Mouse (Mus musculus) lung, adult 2 months (tissue): ENCODE results near the gene Pth2. TPM values are rescaled to one million over a fixed set of nuclear protein-coding genes. Genes with fewer than 3 reads are reported as not detected.

Experiments used
- DNase-seq: peaks from one replicate; pipeline ENCODE4 v3.0.0; 2022
- H3K4me1 ChIP-seq: fragments of 200-500 bp; 2 replicates; pipeline ENCODE4 v1.6.1; 2011; ENCODE audit warnings: low read length; ENCODE audit not compliant: control insufficient read depth, insufficient read depth
- H3K4me3 ChIP-seq: fragments of 200-500 bp; replicated peaks from 2 replicates; pipeline ENCODE3; 2011; ENCODE audit warnings: low read depth, mild to moderate bottlenecking, control low read depth, low read length; ENCODE audit errors: extremely low read depth
- CTCF ChIP-seq: fragments of 200-500 bp; IDR thresholded peaks from 2 replicates; pipeline ENCODE4 v1.5.1; 2011; ENCODE audit warnings: mild to moderate bottlenecking, low read length, control low read depth; ENCODE audit not compliant: insufficient read depth
- POLR2A ChIP-seq: fragments of 200-500 bp; IDR thresholded peaks from 2 replicates; pipeline ENCODE4 v1.6.1; 2011; ENCODE audit warnings: low read depth, mild to moderate bottlenecking, control low read depth, low read length, borderline replicate concordance; ENCODE audit errors: extremely low read depth
- WGBS: fragments of 180-500 bp; shearing (Covaris S2); methylation state at CpG from one replicate; pipeline ENCODE4 v1.1.7; 2018; 5-methylcytosine and 5-hydroxymethylcytosine counted together
- polyA plus RNA-seq: library from polyadenylated mRNA; depleted of rRNA; stranded (reverse); fragments of >200 nt; gene quantifications from 2 replicates; pipeline ENCODE4 v1.2.3, GENCODE M21; 2012; rRNA removed

Gene Pth2
- polyA plus RNA-seq, 1 experiment, result not detected

- DNase-seq, result no peak
- TF ChIP-seq CTCF (no peak), POLR2A (no peak)
- WGBS, result 93% methylated on average over 18 of the region's 18 CpGs
Measured at GRCm38 (mm10) chr7:45228548-45228947, 47.8 kb downstream of the Pth2 start.

DNA sequence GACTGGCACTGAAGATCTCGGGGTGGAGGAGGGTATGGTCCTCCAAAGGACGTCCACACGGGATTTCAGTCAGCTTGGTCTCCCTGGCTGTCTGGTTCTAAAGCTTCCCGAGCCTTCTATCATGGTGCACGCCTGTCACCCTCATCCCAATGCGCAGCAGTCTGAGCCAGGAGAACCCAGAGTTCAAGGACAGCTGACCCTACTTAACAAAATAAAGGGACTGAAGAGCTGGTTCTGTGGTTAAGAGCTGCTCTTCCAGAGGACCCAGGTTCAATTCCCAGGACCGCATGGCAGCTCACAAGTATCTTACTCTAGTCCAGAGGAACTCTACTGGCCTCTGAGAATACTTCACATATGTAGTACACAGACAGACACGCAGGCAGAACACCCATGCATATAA, 48.3 kb downstream of the Pth2 start:
- DNase-seq, result no peak
- TF ChIP-seq CTCF, result no peak
- no peak for TF ChIP-seq POLR2A
- H3K4me1 ChIP-seq, result peaks cover 5% of the 10 kb centered on the region; the same call in 1 of the 2 replicates
- no peak overlapping the region for H3K4me3 ChIP-seq
- 90% methylated on average over 8 of the region's 8 CpGs for WGBS

More at GRCm38 (mm10) chr7:45228548-45228947, 47.8 kb downstream of the Pth2 start:
- Histone ChIP-seq H3K4me3 (no peak overlapping the region), H3K4me1 (peaks cover under 1% of the 10 kb centered on the region; the same call in 1 of the 2 replicates)

DNA sequence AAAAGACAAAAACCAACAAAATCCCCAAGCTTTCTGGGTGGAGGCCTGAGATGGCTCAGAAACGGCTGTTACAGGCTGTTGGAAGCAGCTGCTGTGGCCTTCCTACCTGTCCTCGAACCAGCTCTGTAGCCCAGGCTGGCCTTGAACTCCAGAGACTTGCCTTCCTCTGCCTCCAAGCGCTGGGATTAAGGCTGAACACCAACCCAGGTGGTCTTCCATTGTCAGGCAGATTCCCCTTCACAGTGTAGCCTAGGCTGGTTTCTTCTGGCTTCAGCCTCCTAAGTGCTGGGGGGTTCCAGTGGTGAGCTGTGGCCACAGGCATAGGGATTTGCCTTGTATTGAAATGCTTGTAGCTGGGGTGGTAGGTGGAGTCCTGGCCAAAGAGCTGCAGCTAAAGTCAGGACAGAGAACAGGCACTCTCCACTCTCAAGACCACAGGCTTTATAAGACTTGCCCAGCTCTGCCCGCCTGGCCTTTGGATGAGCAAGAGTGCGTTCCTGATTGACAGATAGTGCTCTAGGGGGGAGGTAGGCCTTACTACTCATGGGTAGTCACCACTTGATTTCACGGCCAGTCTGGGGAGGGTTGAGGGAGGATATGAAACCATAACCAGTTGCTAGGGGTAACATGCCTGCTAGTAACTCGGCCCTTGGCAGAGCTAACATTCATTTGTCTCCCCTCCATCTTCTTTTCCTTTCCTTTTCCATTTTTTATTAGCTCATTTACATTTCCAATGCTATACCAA, 48.8 kb downstream of the Pth2 start:
- TF ChIP-seq POLR2A, result no peak
- TF ChIP-seq CTCF, result no peak
- 86% methylated on average over 7 of the region's 7 CpGs for WGBS
- Histone ChIP-seq H3K4me3 (no peak overlapping the region), H3K4me1 (peaks cover 5% of the 10 kb centered on the region; the same call in 1 of the 2 replicates)
- DNase-seq, result no peak

- Histone ChIP-seq H3K4me1 (peaks cover 8% of the 10 kb centered on the region; the same call in 1 of the 2 replicates), H3K4me3 (no peak overlapping the region)
- TF ChIP-seq POLR2A (no peak), CTCF (no peak)
- no peak for DNase-seq
- WGBS, result 87% methylated on average over 12 of the region's 12 CpGs
Measured at GRCm38 (mm10) chr7:45231192-45231591, 50.4 kb downstream of the Pth2 start.

Other genes starting within 250 kb of the Pth2 start
- 0.16 TPM in 1 of 2 replicates, not detected in the other for gene Tsks, start 237.8 kb upstream of the Pth2 start, polyA plus RNA-seq
- 20.7 and 21.0 TPM in 2 replicates for gene Cpt1c, start 206.1 kb upstream of the Pth2 start, polyA plus RNA-seq
- gene Prmt1, start 194.4 kb upstream of the Pth2 start, polyA plus RNA-seq, result 71.0 and 97.7 TPM in 2 replicates
- gene Irf3, start 183.3 kb upstream of the Pth2 start, polyA plus RNA-seq, result 125 and 130 TPM in 2 replicates
- 37.1 and 38.3 TPM in 2 replicates for gene Bcl2l12, start 182.3 kb upstream of the Pth2 start, polyA plus RNA-seq
- gene Scaf1, start 164.6 kb upstream of the Pth2 start, polyA plus RNA-seq, result 76.2 and 76.8 TPM in 2 replicates
- 233 and 237 TPM in 2 replicates for gene Rras, start 163.0 kb upstream of the Pth2 start, polyA plus RNA-seq
- 11.1 and 15.9 TPM in 2 replicates for gene Prr12, start 128.1 kb upstream of the Pth2 start, polyA plus RNA-seq
- 86.5 and 102 TPM in 2 replicates for gene Nosip, start 118.6 kb upstream of the Pth2 start, polyA plus RNA-seq
- 82.5 and 90.6 TPM in 2 replicates for gene Prrg2, start 118.3 kb upstream of the Pth2 start, polyA plus RNA-seq
- gene Rcn3, start 88.8 kb upstream of the Pth2 start, polyA plus RNA-seq, result 172 and 174 TPM in 2 replicates
- gene Fcgrt, start 77.1 kb upstream of the Pth2 start, polyA plus RNA-seq, result 112 and 120 TPM in 2 replicates
- gene Rps11, start 56.6 kb upstream of the Pth2 start, polyA plus RNA-seq, result 125 and 221 TPM in 2 replicates
- gene Rpl13a, start 52.2 kb upstream of the Pth2 start, polyA plus RNA-seq, result 1,255 and 1,630 TPM in 2 replicates
- gene Gm45713, start 44.8 kb upstream of the Pth2 start, polyA plus RNA-seq, result 3.1 TPM in 2 replicates
- 151 and 195 TPM in 2 replicates for gene Flt3l, start 44.6 kb upstream of the Pth2 start, polyA plus RNA-seq
- 46.9 and 50.1 TPM in 2 replicates for gene Pih1d1, start 26.7 kb upstream of the Pth2 start, polyA plus RNA-seq
- gene Aldh16a1, start 26.4 kb upstream of the Pth2 start, polyA plus RNA-seq, result 48.6 and 58.5 TPM in 2 replicates
- 2.4 and 2.7 TPM in 2 replicates for gene Slc17a7, start 17.0 kb upstream of the Pth2 start, polyA plus RNA-seq
- gene Gfy, start 1.4 kb upstream of the Pth2 start, polyA plus RNA-seq, result 0.44 and 0.53 TPM in 2 replicates
- gene Ccdc155, start 23.9 kb downstream of the Pth2 start, polyA plus RNA-seq, result 3.3 and 4.1 TPM in 2 replicates
- 1.4 and 5.2 TPM in 2 replicates for gene Dkkl1, start 31.2 kb downstream of the Pth2 start, polyA plus RNA-seq
- 37.6 and 44.1 TPM in 2 replicates for gene Tead2, start 34.8 kb downstream of the Pth2 start, polyA plus RNA-seq
- gene Cd37, start 58.1 kb downstream of the Pth2 start, polyA plus RNA-seq, result 82.1 and 84.1 TPM in 2 replicates
- 0.12 TPM in 1 of 2 replicates, not detected in the other for gene Slc6a16, start 60.1 kb downstream of the Pth2 start, polyA plus RNA-seq
- not detected in 2 replicates for gene Slc6a21, start 96.5 kb downstream of the Pth2 start, polyA plus RNA-seq
- 41.8 and 44.8 TPM in 2 replicates for gene Trpm4, start 152.8 kb downstream of the Pth2 start, polyA plus RNA-seq
- 2.4 and 10.0 TPM in 2 replicates for gene Hrc, start 154.3 kb downstream of the Pth2 start, polyA plus RNA-seq
- 1.2 and 3.7 TPM in 2 replicates for gene Ppfia3, start 186.0 kb downstream of the Pth2 start, polyA plus RNA-seq
- gene Lin7b, start 189.6 kb downstream of the Pth2 start, polyA plus RNA-seq, result 1.4 and 2.2 TPM in 2 replicates
- 240 and 319 TPM in 2 replicates for gene Snrnp70, start 214.7 kb downstream of the Pth2 start, polyA plus RNA-seq
- 0.23 and 2.3 TPM in 2 replicates for gene Kcna7, start 224.7 kb downstream of the Pth2 start, polyA plus RNA-seq
- gene Ntf5, start 232.7 kb downstream of the Pth2 start, polyA plus RNA-seq, result 4.6 and 4.8 TPM in 2 replicates
- gene Lhb, start 239.8 kb downstream of the Pth2 start, polyA plus RNA-seq, result 26.5 and 33.4 TPM in 2 replicates